Mouse (Mus musculus) layer of hippocampus, adult 9-11 months (tissue): ENCODE measurements around the gene Vsx2.
"Not testable (repeated sequence)": the region's sequence is repeated elsewhere in the genome, so short reads cannot be mapped to it uniquely, and the experiment has no call there.

Experiments used
- DNase-seq: peaks from one replicate; pipeline ENCODE4 v3.0.0; 2022

Vsx2 gene

DNA sequence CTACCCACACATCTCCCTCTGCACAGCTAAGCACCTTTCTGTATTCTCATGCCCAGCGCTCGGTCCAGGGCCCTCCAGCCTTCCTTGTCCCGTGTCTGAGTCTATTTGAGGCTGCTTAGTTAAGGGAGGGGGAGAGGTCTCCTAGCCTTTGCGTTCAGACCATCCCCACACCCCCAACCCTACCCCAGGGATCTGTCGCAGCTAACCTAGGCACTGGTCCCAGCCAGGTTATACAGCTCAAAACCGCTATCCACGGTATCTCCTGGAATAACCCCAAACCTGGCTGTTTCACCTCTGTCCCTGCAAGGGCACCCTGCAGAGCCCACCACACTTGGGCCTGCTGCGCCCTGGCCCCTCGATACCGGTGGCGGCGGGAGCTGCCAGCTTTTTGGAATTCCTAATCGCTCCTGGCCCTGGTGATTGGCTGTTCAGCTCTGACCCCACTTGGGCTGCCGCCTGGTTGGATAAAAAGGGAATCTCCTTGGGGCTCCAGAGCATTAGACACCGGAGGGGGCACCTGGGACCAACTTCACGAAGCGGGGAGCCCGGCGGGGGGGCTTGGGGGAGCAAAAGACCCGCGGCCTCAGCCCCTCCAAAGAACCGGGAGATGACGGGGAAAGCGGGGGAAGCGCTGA, at the start of gene Vsx2:
Vsx2 (plus strand) TSS at position 427 of the 635 bp plus-strand sequence.
- no peak for DNase-seq

DNA sequence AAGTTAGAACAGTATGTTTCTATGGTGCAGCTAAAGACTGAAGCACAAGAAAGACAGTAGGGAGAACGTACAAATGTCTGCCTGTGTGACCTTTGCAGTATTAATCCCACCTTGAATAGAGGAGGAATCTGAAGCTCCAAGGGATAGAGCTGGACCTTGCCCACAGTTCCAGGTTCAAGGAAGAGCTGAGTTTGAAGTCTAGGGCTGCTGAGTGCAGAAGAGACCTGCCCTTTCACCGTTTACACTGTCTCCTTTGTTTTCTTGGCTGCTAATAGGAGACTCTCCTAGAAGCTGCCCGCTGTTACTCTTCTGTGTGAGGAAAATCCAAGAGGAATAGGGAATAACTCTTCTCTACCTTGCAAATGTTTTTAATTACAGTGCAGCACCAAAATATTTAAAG, 45.8 kb upstream of the Vsx2 start:
- DNase-seq, result no peak

GRCm38 (mm10) chr12:84524147-84525050, 45.2 kb upstream of the Vsx2 start:
- DNase-seq, result no peak

DNA sequence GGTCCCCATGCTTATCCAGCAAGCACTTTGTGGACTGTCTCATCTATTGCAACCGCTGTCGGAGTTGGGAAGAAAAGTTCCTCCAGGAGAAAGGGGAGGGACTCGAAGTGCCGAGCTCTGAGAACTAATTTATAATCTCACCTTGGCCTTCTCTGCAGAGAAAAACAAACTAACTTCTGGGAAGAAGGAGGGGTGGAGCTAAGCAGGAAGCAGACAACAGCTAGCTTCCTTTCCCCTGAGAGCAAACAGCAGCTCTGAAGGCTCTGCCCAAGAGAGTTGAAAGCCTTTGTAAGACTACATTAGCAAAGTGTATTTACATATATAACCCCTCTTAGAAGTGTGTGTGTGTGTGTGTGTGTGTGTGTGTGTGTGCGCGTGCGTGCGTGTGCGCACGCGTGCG, 44.1 kb upstream of the Vsx2 start:
- no peak for DNase-seq

GRCm38 (mm10) chr12:84530426-84530825, 39.1 kb upstream of the Vsx2 start:
- DNase-seq, result no peak

DNA sequence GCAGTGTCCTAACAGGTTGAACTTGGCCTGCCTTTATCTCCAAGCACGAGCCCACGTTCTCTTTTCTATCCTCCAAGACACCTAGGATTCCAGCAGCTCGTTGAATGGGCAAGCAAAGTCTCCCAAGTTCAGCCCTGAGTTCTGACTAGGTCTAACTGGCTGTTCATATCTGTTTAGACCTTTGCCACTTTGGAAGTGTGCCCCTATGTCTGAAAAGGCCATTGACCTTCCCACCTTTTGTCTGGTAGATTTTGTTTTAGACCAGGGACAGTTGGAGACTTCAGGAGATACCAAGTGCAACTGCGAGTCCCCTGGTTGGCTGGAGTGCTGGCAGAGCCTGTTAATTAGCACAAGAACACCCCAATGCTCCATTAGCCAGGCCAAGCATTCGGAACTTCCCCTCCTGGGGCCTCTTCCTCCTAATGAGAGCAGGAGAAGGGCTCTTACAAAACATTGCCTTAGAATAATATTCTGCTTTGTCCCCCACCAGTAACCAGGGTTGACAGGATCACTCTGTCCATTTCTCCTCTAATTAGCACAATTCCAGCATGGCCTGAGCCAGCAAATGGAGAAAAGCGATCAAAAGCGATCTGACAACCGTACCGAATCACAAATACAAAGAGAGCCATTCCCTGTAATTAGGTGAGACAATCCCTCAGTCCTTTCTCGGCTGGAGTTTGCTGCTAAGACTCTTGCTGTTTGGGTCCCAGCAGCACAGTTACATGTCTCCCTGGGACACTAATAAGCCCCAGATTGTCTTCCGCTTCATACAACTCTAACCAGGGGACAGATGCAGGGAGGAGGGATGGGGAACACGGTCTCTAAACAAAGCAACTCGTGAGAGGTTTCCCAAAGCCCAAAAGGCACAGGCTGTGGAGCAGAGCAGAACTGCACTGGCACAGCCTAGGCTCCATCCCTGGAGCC, 37.4 kb upstream of the Vsx2 start:
- peak; percentile 69 for DNase-seq

DNA sequence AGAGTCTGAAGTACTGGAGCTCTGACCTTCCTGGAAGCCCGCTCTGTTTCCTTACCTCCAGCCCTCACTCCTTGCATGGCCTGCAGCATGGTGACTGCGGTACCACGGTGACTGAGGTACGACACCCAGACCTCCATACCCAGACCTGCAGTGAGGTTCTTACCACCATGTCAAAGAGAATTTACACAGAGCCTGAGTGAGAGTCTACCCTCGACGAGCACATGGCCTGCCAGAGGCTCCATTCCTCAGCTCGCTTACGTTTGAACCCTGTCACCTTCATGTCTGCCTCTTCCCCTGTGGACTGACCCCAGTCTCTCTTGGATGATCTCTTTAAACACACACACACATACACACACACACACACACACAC, 36.7 kb upstream of the Vsx2 start:
- DNase-seq, result no peak

- DNase-seq, result no peak
These were observed 35.7 kb upstream of the Vsx2 start for GRCm38 (mm10) chr12:84533706-84534486.

DNA sequence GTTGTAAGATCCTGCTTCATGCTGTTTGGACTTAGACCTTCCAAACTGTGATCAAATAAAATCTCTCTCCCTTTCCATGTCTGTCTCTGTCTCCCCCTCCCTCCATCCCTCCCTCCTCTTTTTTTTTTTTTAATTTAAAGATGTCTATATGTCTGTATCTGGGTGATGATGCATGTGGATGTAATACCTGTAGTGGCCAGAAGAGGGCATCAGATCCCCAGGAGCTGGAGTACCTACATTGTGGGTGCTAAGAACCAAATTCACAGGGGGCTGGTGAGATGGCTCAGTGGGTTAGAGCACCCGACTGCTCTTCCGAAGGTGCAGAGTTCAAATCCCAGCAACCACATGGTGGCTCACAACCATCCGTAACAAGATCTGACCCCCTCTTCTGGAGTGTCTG, 30.0 kb upstream of the Vsx2 start:
- not testable (repeated sequence) for DNase-seq

- DNase-seq, result no peak
These were observed 28.1 kb upstream of the Vsx2 start for GRCm38 (mm10) chr12:84541391-84541958.

DNA sequence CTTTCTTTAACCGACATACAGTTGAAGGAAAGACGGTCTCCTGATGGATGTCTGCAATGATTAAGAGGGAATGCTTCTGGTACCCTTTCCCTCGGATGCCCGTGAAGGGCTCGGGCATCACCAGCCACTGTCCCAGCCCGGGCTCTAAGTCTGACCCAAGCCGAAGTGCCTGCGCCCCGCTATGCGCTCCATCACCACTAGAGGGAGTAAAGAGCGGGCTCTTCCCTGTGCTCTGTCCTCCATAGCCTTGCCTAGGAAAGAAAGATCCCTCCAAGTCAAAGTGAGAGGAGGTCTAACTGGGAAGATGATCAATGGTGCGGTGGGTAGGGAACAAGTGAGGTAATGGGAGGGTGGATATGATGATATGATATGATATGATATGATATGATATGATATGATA, 23.5 kb upstream of the Vsx2 start:
- DNase-seq, result no peak

- no peak for DNase-seq
These were observed 22.9 kb upstream of the Vsx2 start for GRCm38 (mm10) chr12:84546577-84547085.

DNA sequence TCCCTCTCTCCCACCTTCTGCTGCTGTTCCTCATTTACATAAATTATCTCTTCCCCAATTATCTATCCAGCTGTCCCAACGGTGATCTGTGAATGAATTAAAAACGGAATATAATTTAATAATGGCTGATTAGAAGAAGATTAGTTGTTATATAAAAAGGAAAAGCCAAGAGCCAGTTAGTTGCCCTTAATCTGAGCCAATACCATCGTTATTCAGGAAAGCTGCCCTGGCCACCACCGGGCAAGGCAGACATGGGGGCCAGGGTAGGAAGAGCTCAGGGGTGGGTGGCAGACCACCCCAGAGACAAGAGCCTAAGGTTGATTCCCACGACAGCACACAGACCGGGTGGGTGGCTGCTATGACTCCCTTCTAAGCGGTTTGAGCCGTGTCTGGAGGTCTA, 21.3 kb upstream of the Vsx2 start:
- no peak for DNase-seq

DNA sequence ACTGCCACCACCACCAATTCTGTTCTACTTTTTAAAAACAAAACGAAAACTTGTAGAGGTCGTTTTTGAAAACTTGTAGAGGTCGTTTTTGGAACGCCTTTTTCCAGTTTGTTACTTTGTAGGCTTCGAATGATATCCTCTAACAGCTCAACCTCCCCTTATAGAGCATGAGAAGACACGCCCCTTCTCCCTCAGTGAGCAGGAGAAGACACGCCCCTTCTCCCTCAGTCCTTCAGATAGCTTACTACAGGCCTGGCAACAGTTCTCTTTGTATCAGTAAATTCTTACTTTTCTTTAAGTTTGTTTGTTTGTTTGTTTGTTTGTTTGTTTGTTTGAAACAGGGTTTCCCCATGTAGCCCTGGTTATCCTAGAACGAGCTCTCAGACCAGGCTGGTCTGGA, 14.3 kb upstream of the Vsx2 start:
- DNase-seq, result no peak

- DNase-seq, result no peak
These were observed 7.0 kb upstream of the Vsx2 start for GRCm38 (mm10) chr12:84562558-84562957.

DNA sequence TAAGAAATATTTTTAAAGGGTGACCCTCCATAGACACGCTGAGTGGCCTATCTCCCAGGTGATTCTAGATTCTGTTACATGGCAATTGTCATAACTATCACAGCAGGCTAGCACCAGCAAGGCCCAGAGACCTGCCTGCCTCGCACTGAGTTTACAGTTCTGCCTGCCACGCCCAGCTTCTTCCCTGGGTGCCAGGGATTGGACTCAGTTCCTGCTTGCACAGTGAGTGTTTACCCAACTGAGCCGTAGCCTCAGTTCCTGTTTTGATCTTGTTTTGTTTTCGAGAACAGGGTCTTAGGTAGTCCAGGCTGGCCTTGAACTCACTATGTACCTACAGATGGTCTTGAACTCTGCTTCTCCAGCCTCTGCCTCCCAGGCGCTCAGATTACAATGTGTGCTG, 2.0 kb upstream of the Vsx2 start:
- DNase-seq, result no peak

GRCm38 (mm10) chr12:84569976-84570693, 573 bp downstream of the Vsx2 start:
- no peak for DNase-seq

- no peak for DNase-seq
These were observed 1.3 kb downstream of the Vsx2 start for GRCm38 (mm10) chr12:84570694-84571415.

DNA sequence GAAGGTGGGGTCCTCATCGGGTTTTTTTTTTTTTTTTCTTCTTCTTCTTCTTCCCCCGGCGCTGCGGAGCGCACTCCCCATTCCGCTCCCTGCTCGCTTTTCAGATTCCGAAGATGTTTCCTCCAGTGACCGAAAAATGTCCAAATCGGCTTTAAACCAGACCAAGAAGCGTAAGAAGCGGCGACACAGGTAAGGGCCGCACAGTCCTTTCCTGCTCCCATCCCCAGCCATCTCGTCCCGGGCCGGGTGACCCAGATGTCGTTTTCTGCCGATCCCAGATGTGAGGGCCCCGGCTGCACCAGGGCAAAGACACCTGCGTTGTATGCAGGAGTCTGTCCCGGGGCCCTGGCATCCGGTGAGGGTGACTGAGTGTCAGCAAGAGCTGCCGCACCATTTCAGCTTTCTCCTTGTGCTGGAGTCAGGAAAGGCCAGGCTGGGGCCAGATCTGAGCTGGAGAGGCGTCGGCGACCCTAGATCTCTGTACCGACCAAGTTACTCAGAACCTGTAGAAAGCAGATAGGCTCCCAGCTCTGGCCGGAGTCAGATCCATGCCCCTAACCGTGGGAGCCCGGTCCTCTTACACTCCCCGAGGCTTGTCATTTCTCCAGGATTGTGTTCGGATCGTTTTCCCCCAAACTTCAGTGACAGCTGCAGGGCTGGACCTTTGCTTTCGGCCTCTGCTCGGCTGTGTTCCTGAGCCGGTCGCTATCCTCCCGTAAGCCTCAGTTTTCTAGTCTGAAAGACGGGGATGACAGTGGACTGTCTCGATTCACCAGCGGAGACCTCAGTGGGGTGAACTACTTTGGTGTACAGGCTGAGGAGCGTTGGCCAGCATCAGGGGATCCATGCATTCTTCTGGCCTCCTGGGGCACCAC, 2.1 kb downstream of the Vsx2 start:
- DNase-seq, result no peak

GRCm38 (mm10) chr12:84572341-84572720, 2.8 kb downstream of the Vsx2 start:
- no peak for DNase-seq
